Mouse (Mus musculus) bone marrow macrophage, adult 2 months (primary cell): ENCODE results near the gene Ccdc6.

Experiments used
- CTCF ChIP-seq: IDR thresholded peaks from 2 replicates; pipeline ENCODE4 v1.5.1; 2012; ENCODE audit warnings: low read depth, mild to moderate bottlenecking, low read length, moderate library complexity
- POLR2A ChIP-seq: IDR thresholded peaks from 2 replicates; pipeline ENCODE4 v1.6.1; 2012; ENCODE audit warnings: mild to moderate bottlenecking, low read depth, low read length, borderline replicate concordance

DNA sequence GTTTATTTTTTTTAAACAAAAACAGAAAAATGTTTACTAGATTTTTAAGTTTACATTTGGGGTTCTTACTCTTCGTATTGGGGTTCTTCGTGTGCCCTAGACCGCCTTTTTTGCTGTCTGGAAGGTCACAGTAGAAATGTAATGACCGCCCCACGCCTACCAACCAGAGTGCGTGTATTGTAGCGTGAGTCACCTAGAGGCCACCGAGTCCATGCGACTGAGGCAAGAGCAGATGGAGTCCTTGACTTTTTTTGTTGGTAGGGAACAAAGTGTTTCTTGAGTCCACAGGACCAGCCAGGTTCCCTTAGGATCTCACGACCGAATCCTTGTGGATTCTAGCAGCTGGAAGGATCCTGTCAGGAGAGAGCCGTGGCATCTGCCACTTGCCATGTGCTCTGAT is 63.9 kb downstream of the Ccdc6 start:
- TF ChIP-seq CTCF (no peak), POLR2A (no peak)
